Mouse (Mus musculus) adrenal gland, postnatal 25 days (tissue): ENCODE data around the gene Atg16l1. TPM values are rescaled to one million over a fixed set of nuclear protein-coding genes. Genes with fewer than 3 reads are reported as not detected.
"Not testable (repeated sequence)": the region's sequence is repeated elsewhere in the genome, so short reads cannot be mapped to it uniquely, and the experiment has no call there.

Experiments used
- DNase-seq: peaks from one replicate; pipeline ENCODE4 v3.0.0; 2021; ENCODE audit warnings: mixed read lengths
- total RNA-seq: library from RNA; stranded (reverse); gene quantifications from 2 replicates; pipeline ENCODE4 v1.2.3, GENCODE M21; 2021

Gene Atg16l1
- total RNA-seq, 1 experiment from 2014 or later: 39.0 TPM

- no peak for DNase-seq
Measured at GRCm38 (mm10) chr1:87773336-87773735, 17.7 kb downstream of the Atg16l1 start.

- no peak for DNase-seq
Measured at GRCm38 (mm10) chr1:87774845-87775244, 19.2 kb downstream of the Atg16l1 start.

- DNase-seq: no peak
Measured at GRCm38 (mm10) chr1:87779204-87779785, 23.6 kb downstream of the Atg16l1 start.

GRCm38 (mm10) chr1:87785703-87786102, 30.0 kb downstream of the Atg16l1 start:
- no peak for DNase-seq

GRCm38 (mm10) chr1:87786251-87786650, 30.6 kb downstream of the Atg16l1 start:
- no peak for DNase-seq

GRCm38 (mm10) chr1:87789665-87790064, 34.0 kb downstream of the Atg16l1 start:
- no peak for DNase-seq

GRCm38 (mm10) chr1:87792438-87793137, 36.9 kb downstream of the Atg16l1 start:
- no peak for DNase-seq

- no peak for DNase-seq
Measured at GRCm38 (mm10) chr1:87793138-87793449, 37.4 kb downstream of the Atg16l1 start.

- DNase-seq: no peak
Measured at GRCm38 (mm10) chr1:87797702-87798101, 42.0 kb downstream of the Atg16l1 start.

- no peak for DNase-seq
Measured at GRCm38 (mm10) chr1:87798306-87798705, 42.6 kb downstream of the Atg16l1 start.

GRCm38 (mm10) chr1:87803576-87803975, 47.9 kb downstream of the Atg16l1 start, which contains the start of gene Sag:
Sag (plus strand) TSS chr1:87803680.
- no peak for DNase-seq

- no peak for DNase-seq
Measured at GRCm38 (mm10) chr1:87807751-87808150, 52.1 kb downstream of the Atg16l1 start.

- DNase-seq: no peak
Measured at GRCm38 (mm10) chr1:87811391-87811790, 55.7 kb downstream of the Atg16l1 start.

- DNase-seq: no peak
Measured at GRCm38 (mm10) chr1:87812061-87812460, 56.4 kb downstream of the Atg16l1 start.

GRCm38 (mm10) chr1:87813155-87813554, 57.5 kb downstream of the Atg16l1 start:
- no peak for DNase-seq

- no peak for DNase-seq
Measured at GRCm38 (mm10) chr1:87813681-87814080, 58.0 kb downstream of the Atg16l1 start.

GRCm38 (mm10) chr1:87824420-87824995, 68.8 kb downstream of the Atg16l1 start:
- no peak for DNase-seq

- no peak for DNase-seq
Measured at GRCm38 (mm10) chr1:87825281-87825680, 69.6 kb downstream of the Atg16l1 start.

GRCm38 (mm10) chr1:87825991-87826390, 70.3 kb downstream of the Atg16l1 start:
- DNase-seq: no peak

- DNase-seq: no peak
Measured at GRCm38 (mm10) chr1:87826474-87826873, 70.8 kb downstream of the Atg16l1 start.

GRCm38 (mm10) chr1:87827476-87827875, 71.8 kb downstream of the Atg16l1 start:
- not testable (repeated sequence) for DNase-seq

GRCm38 (mm10) chr1:87828185-87828584, 72.5 kb downstream of the Atg16l1 start:
- DNase-seq: peak; percentile 35

GRCm38 (mm10) chr1:87828926-87829580, 73.4 kb downstream of the Atg16l1 start:
- no peak for DNase-seq
